Mouse (Mus musculus): ENCODE measurements at regions not wholly inside any gene's neighbourhood (a gene's known extent, or its start where the extent isn't known, plus 50 kb on each side); places are given as distances from the start of the nearest gene placed in this dataset.

GRCm38 (mm10) chr3:78077822-78078221 is 1208.5 kb downstream of the Rapgef2 start:
- 63% methylated on average over 2 of the region's 2 CpGs for WGBS (ENCODE audit: insufficient replicate concordance)
- Histone ChIP-seq H3K4me2 (no peak overlapping the region), H3K27ac (no peak overlapping the region), H3K27me3 (no peaks in the 10 kb centered on the region), H3K9me3 (replicated peaks) (no peaks in the 10 kb centered on the region), H3K36me3 (no peaks in the 10 kb centered on the region), H3K4me3 (replicated peaks) (no peak overlapping the region), H3K9ac (no peak overlapping the region), H3K4me1 (replicated peaks) (no peaks in the 10 kb centered on the region)
- no peak for DNase-seq
- ATAC-seq (ENCODE audit: low read depth), result no peak

- no peak for ATAC-seq (ENCODE audit: low read depth)
- Histone ChIP-seq H3K4me3 (replicated peaks) (no peak overlapping the region), H3K27me3 (no peaks in the 10 kb centered on the region), H3K4me1 (replicated peaks) (no peaks in the 10 kb centered on the region), H3K27ac (no peak overlapping the region), H3K9me3 (replicated peaks) (no peaks in the 10 kb centered on the region), H3K4me2 (no peak overlapping the region), H3K36me3 (no peaks in the 10 kb centered on the region), H3K9ac (no peak overlapping the region)
- no peak for DNase-seq
- 26% methylated on average over 1 of the region's 1 CpGs for WGBS (ENCODE audit: insufficient replicate concordance)
Measured at GRCm38 (mm10) chr3:78077275-78077674, 1209.0 kb downstream of the Rapgef2 start.

DNA sequence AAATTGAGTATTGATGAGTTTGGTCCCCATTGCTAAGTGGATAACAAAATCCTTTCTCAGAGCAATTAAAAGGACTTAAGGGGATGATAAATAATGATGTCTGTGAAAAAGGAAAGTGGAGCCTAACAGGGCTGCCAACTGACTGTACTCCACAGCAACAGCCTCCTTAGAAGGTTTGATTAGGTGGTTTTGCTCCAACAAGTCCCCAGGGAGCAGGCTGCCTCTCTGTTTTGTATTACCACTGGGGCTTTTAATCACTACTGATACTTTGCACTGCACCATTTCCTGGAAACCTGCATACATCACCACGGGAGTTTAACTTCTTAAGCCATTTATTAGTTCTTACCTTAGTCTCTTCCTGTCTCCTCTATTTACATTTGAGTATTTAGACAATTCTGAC is 1213.3 kb downstream of the Rapgef2 start:
- Histone ChIP-seq H3K9ac (no peak overlapping the region), H3K4me3 (replicated peaks) (no peak overlapping the region), H3K4me2 (no peak overlapping the region), H3K36me3 (no peaks in the 10 kb centered on the region), H3K9me3 (replicated peaks) (no peaks in the 10 kb centered on the region), H3K27me3 (no peaks in the 10 kb centered on the region), H3K27ac (no peak overlapping the region), H3K4me1 (replicated peaks) (no peaks in the 10 kb centered on the region)
- no peak for DNase-seq
- WGBS (ENCODE audit: insufficient replicate concordance), result 27% methylated on average over 1 of the region's 1 CpGs
- no peak for ATAC-seq (ENCODE audit: low read depth)

DNA sequence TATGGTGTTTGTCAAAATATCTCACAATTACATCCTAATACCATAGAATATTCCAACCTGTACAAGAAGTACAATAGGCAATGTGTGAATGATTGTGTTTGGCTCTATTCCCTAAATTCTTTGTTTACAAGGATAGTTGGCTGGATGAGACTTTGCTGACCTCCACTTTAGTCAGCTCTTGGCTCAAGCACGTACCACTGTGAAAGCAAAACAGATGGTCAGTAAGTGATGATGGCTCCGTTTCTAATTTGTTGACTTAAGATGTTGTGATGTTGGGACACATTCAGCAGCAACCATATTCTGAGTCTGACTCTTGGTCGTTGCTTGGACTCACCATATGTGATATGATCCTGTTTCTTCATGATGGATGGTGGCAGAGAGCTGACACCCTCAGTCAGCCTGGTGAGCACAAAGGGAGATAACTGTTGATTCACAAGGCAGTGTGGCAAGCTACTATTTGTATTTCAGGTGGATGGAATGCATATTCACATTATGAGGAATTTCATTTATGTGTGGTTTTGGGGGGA is 1219.1 kb downstream of the Rapgef2 start:
- no peak for DNase-seq
- 52% methylated on average over 3 of the region's 3 CpGs for WGBS (ENCODE audit: insufficient replicate concordance)
- ATAC-seq (ENCODE audit: low read depth), result no peak
- Histone ChIP-seq H3K27me3 (no peaks in the 10 kb centered on the region), H3K27ac (no peak overlapping the region), H3K4me1 (replicated peaks) (no peaks in the 10 kb centered on the region), H3K9ac (no peak overlapping the region), H3K4me3 (replicated peaks) (no peak overlapping the region), H3K36me3 (no peaks in the 10 kb centered on the region), H3K9me3 (replicated peaks) (no peaks in the 10 kb centered on the region), H3K4me2 (no peak overlapping the region)

DNA sequence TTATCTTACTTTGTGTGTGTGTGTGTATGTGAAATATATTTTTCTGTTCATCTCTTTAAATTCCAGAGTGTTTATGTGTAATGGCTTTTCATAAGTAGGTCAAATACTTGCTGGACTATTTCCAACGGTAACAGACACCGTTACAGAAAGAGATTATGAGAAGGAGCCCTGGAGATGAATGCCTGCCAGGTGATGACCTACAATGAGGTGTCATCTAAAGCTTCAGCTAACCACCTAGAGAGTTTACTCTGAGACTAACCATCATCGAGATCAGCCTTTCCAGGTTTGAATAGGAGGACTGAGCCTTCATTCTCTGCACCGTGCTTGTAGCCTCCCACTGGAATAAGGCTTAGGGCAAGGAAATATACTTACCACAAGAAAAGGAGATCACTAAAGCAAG is 1220.0 kb downstream of the Rapgef2 start:
- Histone ChIP-seq H3K36me3 (no peaks in the 10 kb centered on the region), H3K4me1 (replicated peaks) (no peaks in the 10 kb centered on the region), H3K9me3 (replicated peaks) (no peaks in the 10 kb centered on the region), H3K27ac (no peak overlapping the region), H3K9ac (no peak overlapping the region), H3K4me3 (replicated peaks) (no peak overlapping the region), H3K27me3 (no peaks in the 10 kb centered on the region), H3K4me2 (no peak overlapping the region)
- DNase-seq (no peak), ATAC-seq (ENCODE audit: low read depth) (no peak)
- 78% methylated on average over 4 of the region's 4 CpGs for WGBS (ENCODE audit: insufficient replicate concordance)

GRCm38 (mm10) chr3:78062549-78062948 is 1223.8 kb downstream of the Rapgef2 start:
- no peaks in the 10 kb centered on the region for H3K36me3 ChIP-seq
- H3K4me1 ChIP-seq (replicated peaks), result no peaks in the 10 kb centered on the region
- H3K27ac ChIP-seq, result no peak overlapping the region
- DNase-seq, result no peak
- H3K27me3 ChIP-seq, result no peaks in the 10 kb centered on the region
- H3K4me2 ChIP-seq, result no peak overlapping the region
- no peak overlapping the region for H3K9ac ChIP-seq
- ATAC-seq (ENCODE audit: low read depth), result 0 out of 2 replicates have a peak, but pooled peaks have one; percentile 51
- no peaks in the 10 kb centered on the region for H3K9me3 ChIP-seq (replicated peaks)
- 62% methylated on average over 3 of the region's 3 CpGs for WGBS (ENCODE audit: insufficient replicate concordance)
- H3K4me3 ChIP-seq (replicated peaks), result no peak overlapping the region

GRCm38 (mm10) chr3:78059826-78060591 is 1226.3 kb downstream of the Rapgef2 start:
- Histone ChIP-seq H3K27ac (no peak overlapping the region), H3K4me1 (replicated peaks) (no peaks in the 10 kb centered on the region), H3K4me2 (no peak overlapping the region), H3K9me3 (replicated peaks) (no peaks in the 10 kb centered on the region), H3K36me3 (no peaks in the 10 kb centered on the region), H3K9ac (no peak overlapping the region), H3K4me3 (replicated peaks) (no peak overlapping the region), H3K27me3 (no peaks in the 10 kb centered on the region)
- no peak for ATAC-seq (ENCODE audit: low read depth)
- no peak for DNase-seq
- 67% methylated on average over 6 of the region's 6 CpGs for WGBS (ENCODE audit: insufficient replicate concordance)

All from liver, embryonic 13.5 days (tissue).